Mouse (Mus musculus) spleen, adult 12 weeks (tissue): ENCODE data around the gene 2010111I01Rik.
"Not testable (repeated sequence)": the region's sequence is repeated elsewhere in the genome, so short reads cannot be mapped to it uniquely, and the experiment has no call there.

ENCODE experiments used
- DNase-seq: peaks from one replicate; pipeline ENCODE4 v3.0.0; 2022; ENCODE audit warnings: low spot score

Gene 2010111I01Rik

GRCm38 (mm10) chr13:63345476-63346225 lies 381.0 kb downstream of the 2010111I01Rik start:
- DNase-seq: no peak

DNA sequence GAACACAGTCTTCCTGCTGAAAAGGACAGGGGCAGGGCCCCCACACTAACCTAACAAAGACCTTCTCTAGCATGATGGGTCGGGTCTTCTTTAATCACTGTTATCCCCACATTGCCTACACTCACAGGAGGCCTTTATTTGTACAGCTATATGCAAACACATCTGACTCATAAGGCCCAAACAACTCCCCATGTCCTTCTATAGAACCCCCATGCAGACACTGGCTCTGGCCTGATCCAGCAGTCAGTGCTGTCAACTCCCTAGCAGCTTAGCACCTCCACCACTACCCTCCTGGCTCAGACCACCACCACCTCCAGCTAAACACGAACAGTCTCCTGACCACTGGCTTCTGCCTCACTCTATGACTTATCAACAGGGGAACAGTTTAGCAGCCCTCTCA lies 382.9 kb downstream of the 2010111I01Rik start:
- no peak for DNase-seq

DNA sequence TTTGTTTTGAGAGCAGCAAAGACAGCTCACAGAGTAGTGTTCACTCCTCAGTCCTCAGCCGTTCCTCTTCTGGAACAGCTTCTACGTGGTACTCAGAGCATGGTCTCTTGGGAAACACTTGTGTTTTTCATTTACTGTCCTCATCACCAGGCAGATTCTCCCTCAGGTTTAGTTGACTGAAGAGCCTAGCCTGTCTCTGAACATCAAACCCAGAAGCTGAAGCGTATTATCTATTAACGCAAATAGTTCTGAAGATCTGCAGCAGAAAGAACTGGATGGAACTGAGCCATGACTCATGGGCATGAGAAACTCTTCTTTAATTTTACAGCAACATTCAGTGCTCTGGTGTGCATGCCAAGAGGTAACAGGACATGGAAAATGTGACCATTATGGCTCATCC lies 385.4 kb downstream of the 2010111I01Rik start:
- DNase-seq: no peak

- DNase-seq: not testable (repeated sequence)
Observed at GRCm38 (mm10) chr13:63353312-63353711, 388.6 kb downstream of the 2010111I01Rik start.

- no peak for DNase-seq
Observed at GRCm38 (mm10) chr13:63356101-63356500, 391.4 kb downstream of the 2010111I01Rik start.

DNA sequence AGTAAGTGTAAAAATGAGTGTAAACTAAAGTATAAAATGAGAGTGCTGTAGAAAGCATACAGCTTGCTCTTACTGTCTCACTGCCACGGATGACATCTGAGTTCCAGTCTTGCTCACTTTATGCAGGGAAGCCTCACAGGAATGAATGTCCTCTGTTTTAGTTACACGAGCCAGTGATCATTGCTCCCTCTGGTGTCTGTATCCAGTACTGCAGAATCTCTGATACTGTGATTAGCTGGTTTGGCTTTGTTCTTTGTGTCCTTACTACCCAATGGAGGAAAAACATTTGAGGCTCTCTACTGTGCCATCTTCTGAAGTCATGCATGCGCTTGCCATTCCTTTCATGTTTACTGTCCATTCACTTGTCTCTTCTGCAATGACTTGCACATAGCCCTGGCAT lies 391.9 kb downstream of the 2010111I01Rik start:
- peak; percentile 4 for DNase-seq

DNA sequence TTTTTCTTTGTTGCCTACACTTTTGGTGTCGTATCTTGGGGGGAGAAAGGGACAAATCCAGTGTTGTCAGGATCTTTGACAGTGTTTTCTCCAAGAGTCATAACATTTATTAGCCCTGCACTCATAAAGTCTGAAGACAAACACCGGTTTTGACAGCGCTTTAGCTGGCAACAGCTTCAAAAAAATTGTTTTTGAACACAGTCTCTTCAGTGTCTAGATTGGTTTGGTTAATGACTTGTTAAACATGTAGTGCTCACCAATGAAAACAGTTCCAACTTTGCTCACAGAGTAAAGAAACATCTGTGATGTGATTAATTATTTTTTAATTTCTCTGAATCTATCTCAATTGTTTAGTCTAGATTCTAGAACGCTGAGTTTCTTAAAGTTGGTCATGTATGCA lies 394.7 kb downstream of the 2010111I01Rik start:
- no peak for DNase-seq

GRCm38 (mm10) chr13:63360111-63360885 lies 395.6 kb downstream of the 2010111I01Rik start:
- DNase-seq: no peak

DNA sequence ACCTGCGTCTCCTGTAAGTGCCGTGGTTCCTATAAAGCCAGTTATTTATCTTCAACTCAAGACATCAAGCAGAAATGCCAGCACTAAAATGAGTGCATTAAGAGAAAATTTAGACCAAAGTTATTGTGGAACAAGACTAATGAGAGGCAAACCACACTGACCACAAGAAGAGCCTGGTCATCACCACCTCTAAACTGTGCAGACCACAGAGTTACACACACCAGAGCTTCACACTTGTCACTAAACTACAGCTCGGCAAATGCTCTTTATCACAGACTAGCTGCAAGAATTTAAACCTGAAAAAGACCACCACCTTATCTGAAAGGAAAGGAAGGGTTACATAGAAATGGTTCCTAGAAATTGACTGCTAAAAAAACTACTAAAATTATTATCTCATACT lies 397.1 kb downstream of the 2010111I01Rik start:
- DNase-seq: no peak

- DNase-seq: no peak
Observed at GRCm38 (mm10) chr13:63373460-63374166, 408.9 kb downstream of the 2010111I01Rik start.
